Mouse (Mus musculus) forebrain, embryonic 13.5 days (tissue): ENCODE results near the gene Arpc1b. TPM values are rescaled to one million over a fixed set of nuclear protein-coding genes. Genes with fewer than 3 reads are reported as not detected.
A peak's percentile ranks its signal among the peaks of the same experiment; 100 is the strongest.
"Not testable (repeated sequence)": the region's sequence is repeated elsewhere in the genome, so short reads cannot be mapped to it uniquely, and the experiment has no call there.

Experiments used
- ATAC-seq: fragments of 200-750 bp; cut with Nextera tagmentation; 2 replicates; pipeline ENCODE4 v1.8.0; 2017
- H3K27ac ChIP-seq: fragments of 300-500 bp; sonication (generic); 2 replicates; pipeline ENCODE4 v1.5.1; 2015; ENCODE audit warnings: inconsistent platforms, mild to moderate bottlenecking, moderate library complexity
- H3K27me3 ChIP-seq: fragments of 300-500 bp; sonication (generic); 2 replicates; pipeline ENCODE4 v1.6.1; 2015; ENCODE audit warnings: mild to moderate bottlenecking, inconsistent platforms
- H3K36me3 ChIP-seq: fragments of 300-500 bp; sonication (generic); 2 replicates; pipeline ENCODE4 v1.6.1; 2015; ENCODE audit warnings: mild to moderate bottlenecking, inconsistent platforms; ENCODE audit not compliant: poor library complexity, severe bottlenecking
- H3K4me1 ChIP-seq: fragments of 300-500 bp; sonication (generic); 2 replicates; pipeline ENCODE4 v1.6.1; 2015; ENCODE audit warnings: inconsistent platforms
- H3K4me2 ChIP-seq: fragments of 300-500 bp; sonication (generic); 2 replicates; pipeline ENCODE4 v1.6.1; 2015; ENCODE audit warnings: inconsistent platforms, mild to moderate bottlenecking, moderate library complexity
- H3K4me3 ChIP-seq: fragments of 300-500 bp; sonication (generic); 2 replicates; pipeline ENCODE4 v1.5.1; 2015; ENCODE audit warnings: mild to moderate bottlenecking, inconsistent platforms
- H3K9ac ChIP-seq: fragments of 300-500 bp; sonication (generic); 2 replicates; pipeline ENCODE4 v1.6.1; 2015; ENCODE audit warnings: mild to moderate bottlenecking, inconsistent platforms
- H3K9me3 ChIP-seq: fragments of 300-500 bp; sonication (generic); replicated peaks from 2 replicates; pipeline ENCODE4 v1.6.1; 2016; ENCODE audit warnings: inconsistent platforms
- WGBS: fragments of 180-500 bp; shearing (Covaris S2); methylation state at CpG from one replicate; pipeline ENCODE4 v1.1.7; 2015; 5-methylcytosine and 5-hydroxymethylcytosine counted together
- polyA plus RNA-seq: library from polyadenylated mRNA; unstranded; fragments of >200 nt; fragmentation: Nextera tagmentation; extraction: Ambion mirVana; gene quantifications from 2 replicates; pipeline ENCODE4 v1.2.1, GENCODE M21; 2015

Arpc1b gene
- 55.9 and 58.1 TPM in 2 replicates for polyA plus RNA-seq

- no peak within 1 kb of the TSS for H3K27ac ChIP-seq
These were observed at the start of gene Arpc1b for GRCm38 (mm10) chr5:145114071-145114605. Arpc1b (plus strand) TSS chr5:145114215.

GRCm38 (mm10) chr5:145064765-145065340 lies 49.2 kb upstream of the Arpc1b start:
- no peak for ATAC-seq
- H3K4me3 ChIP-seq, result no peak overlapping the region
- H3K9ac ChIP-seq, result no peak overlapping the region
- no peak overlapping the region for H3K27ac ChIP-seq
- no peaks in the 10 kb centered on the region for H3K9me3 ChIP-seq
- no peaks in the 10 kb centered on the region; the same call in 1 of the 2 replicates for H3K27me3 ChIP-seq
- no peaks in the 10 kb centered on the region for H3K36me3 ChIP-seq
- 88% methylated on average over 1 of the region's 1 CpGs for WGBS
- no peak overlapping the region for H3K4me2 ChIP-seq
- H3K4me1 ChIP-seq, result no peaks in the 10 kb centered on the region

More at GRCm38 (mm10) chr5:145114071-145114605, at the start of gene Arpc1b:
- peak within 1 kb of the TSS; percentile 61 for H3K9ac ChIP-seq
- no peaks in the 10 kb centered on the region for H3K9me3 ChIP-seq
- peak within 1 kb of the TSS; percentile 45 for H3K4me3 ChIP-seq
- peaks cover 30% of the 10 kb centered on the region for H3K36me3 ChIP-seq
- ATAC-seq, result peak; percentile 57
- whole genome bisulfite sequencing, result under 1% methylated on average over 38 of the region's 53 CpGs
- H3K4me1 ChIP-seq, result peaks cover 13% of the 10 kb centered on the region
- H3K4me2 ChIP-seq, result peak within 1 kb of the TSS; percentile 70
- peaks cover 28% of the 10 kb centered on the region for H3K27me3 ChIP-seq

- ATAC-seq, result no peak
- Histone ChIP-seq H3K27ac (no peak overlapping the region), H3K36me3 (no peaks in the 10 kb centered on the region), H3K9ac (no peak overlapping the region), H3K4me1 (no peaks in the 10 kb centered on the region), H3K27me3 (no peaks in the 10 kb centered on the region; the same call in 1 of the 2 replicates), H3K9me3 (no peaks in the 10 kb centered on the region), H3K4me2 (no peak overlapping the region), H3K4me3 (no peak overlapping the region)
- WGBS, result 59% methylated on average over 3 of the region's 3 CpGs
These were observed 45.2 kb upstream of the Arpc1b start for GRCm38 (mm10) chr5:145068863-145069262.

GRCm38 (mm10) chr5:145069707-145070106 lies 44.3 kb upstream of the Arpc1b start:
- Histone ChIP-seq H3K4me1 (no peaks in the 10 kb centered on the region), H3K4me3 (no peak overlapping the region), H3K36me3 (no peaks in the 10 kb centered on the region), H3K4me2 (no peak overlapping the region), H3K27me3 (no peaks in the 10 kb centered on the region; the same call in 1 of the 2 replicates), H3K27ac (no peak overlapping the region), H3K9me3 (no peaks in the 10 kb centered on the region), H3K9ac (no peak overlapping the region)
- WGBS, result under 1% methylated on average over 5 of the region's 5 CpGs
- no peak for ATAC-seq

GRCm38 (mm10) chr5:145071342-145071741 lies 42.7 kb upstream of the Arpc1b start:
- WGBS, result 49% methylated on average over 6 of the region's 6 CpGs
- H3K4me1 ChIP-seq, result no peaks in the 10 kb centered on the region
- H3K4me2 ChIP-seq, result no peak overlapping the region
- no peaks in the 10 kb centered on the region for H3K36me3 ChIP-seq
- H3K27ac ChIP-seq, result no peak overlapping the region
- no peak overlapping the region for H3K9ac ChIP-seq
- no peak overlapping the region for H3K4me3 ChIP-seq
- no peaks in the 10 kb centered on the region; the same call in 1 of the 2 replicates for H3K27me3 ChIP-seq
- H3K9me3 ChIP-seq, result no peaks in the 10 kb centered on the region
- no peak for ATAC-seq

GRCm38 (mm10) chr5:145075081-145075480 lies 38.9 kb upstream of the Arpc1b start:
- no peak overlapping the region for H3K27ac ChIP-seq
- no peaks in the 10 kb centered on the region for H3K4me1 ChIP-seq
- H3K36me3 ChIP-seq, result no peaks in the 10 kb centered on the region
- WGBS, result 66% methylated on average over 3 of the region's 3 CpGs
- H3K9ac ChIP-seq, result no peak overlapping the region
- ATAC-seq, result no peak
- no peak overlapping the region for H3K4me3 ChIP-seq
- no peaks in the 10 kb centered on the region for H3K27me3 ChIP-seq
- H3K9me3 ChIP-seq, result no peaks in the 10 kb centered on the region
- H3K4me2 ChIP-seq, result no peak overlapping the region

- Histone ChIP-seq H3K9me3 (no peaks in the 10 kb centered on the region), H3K36me3 (peaks cover 6% of the 10 kb centered on the region), H3K9ac (no peak overlapping the region), H3K4me3 (no peak overlapping the region), H3K27me3 (no peaks in the 10 kb centered on the region), H3K27ac (no peak overlapping the region), H3K4me2 (no peak overlapping the region), H3K4me1 (peaks cover 11% of the 10 kb centered on the region)
- WGBS, result 93% methylated on average over 10 of the region's 10 CpGs
- no peak for ATAC-seq
These were observed 32.0 kb upstream of the Arpc1b start for GRCm38 (mm10) chr5:145081866-145082613.

GRCm38 (mm10) chr5:145083201-145083600 lies 30.8 kb upstream of the Arpc1b start:
- H3K9me3 ChIP-seq, H3K27me3 ChIP-seq: not testable (repeated sequence)
- WGBS, result 54% methylated on average over 6 of the region's 6 CpGs
- ATAC-seq, result peak; percentile 55
- Histone ChIP-seq H3K4me2 (peak overlapping the region; percentile 84), H3K4me1 (peaks cover 11% of the 10 kb centered on the region), H3K27ac (peak overlapping the region; percentile 79), H3K9ac (peak overlapping the region; percentile 92), H3K36me3 (peaks cover 11% of the 10 kb centered on the region), H3K4me3 (peak overlapping the region; percentile 82)

GRCm38 (mm10) chr5:145083632-145084451 lies 30.2 kb upstream of the Arpc1b start, which contains the start of the genes Arpc1a and Kpna7:
Arpc1a (plus strand) TSS chr5:145083830.
Kpna7 (minus strand) TSS chr5:145084030.
- no peaks in the 10 kb centered on the region for H3K27me3 ChIP-seq
- peak within 1 kb of the TSS; percentile 84 for H3K4me2 ChIP-seq
- H3K9ac ChIP-seq, result peak within 1 kb of the TSS; percentile 92
- peaks cover 11% of the 10 kb centered on the region for H3K4me1 ChIP-seq
- peak within 1 kb of the TSS; percentile 79 for H3K27ac ChIP-seq
- peak; percentile 98 for ATAC-seq
- 1% methylated on average over 54 of the region's 54 CpGs for WGBS
- peaks cover 12% of the 10 kb centered on the region for H3K36me3 ChIP-seq
- H3K9me3 ChIP-seq, result no peaks in the 10 kb centered on the region
- peak within 1 kb of the TSS; percentile 82 for H3K4me3 ChIP-seq

GRCm38 (mm10) chr5:145084822-145085221 lies 29.2 kb upstream of the Arpc1b start:
- Histone ChIP-seq H3K9me3 (no peaks in the 10 kb centered on the region), H3K27ac (no peak overlapping the region), H3K36me3 (peaks cover 14% of the 10 kb centered on the region), H3K4me2 (peak overlapping the region; percentile 84), H3K27me3 (no peaks in the 10 kb centered on the region), H3K9ac (peak overlapping the region; percentile 92; the same call in 1 of the 2 replicates), H3K4me3 (peak overlapping the region; percentile 82), H3K4me1 (peaks cover 11% of the 10 kb centered on the region)
- ATAC-seq, result no peak
- 83% methylated on average over 2 of the region's 2 CpGs for WGBS

GRCm38 (mm10) chr5:145088186-145088585 lies 25.8 kb upstream of the Arpc1b start:
- no peaks in the 10 kb centered on the region for H3K9me3 ChIP-seq
- no peak for ATAC-seq
- H3K9ac ChIP-seq, result no peak overlapping the region
- 96% methylated on average over 2 of the region's 2 CpGs for WGBS
- H3K4me2 ChIP-seq, result no peak overlapping the region
- H3K27me3 ChIP-seq, result no peaks in the 10 kb centered on the region
- peaks cover 11% of the 10 kb centered on the region for H3K4me1 ChIP-seq
- no peak overlapping the region for H3K27ac ChIP-seq
- peaks cover 36% of the 10 kb centered on the region for H3K36me3 ChIP-seq
- H3K4me3 ChIP-seq, result no peak overlapping the region
